Mouse (Mus musculus): ENCODE results near the gene Gm10273. TPM values are rescaled to one million over a fixed set of nuclear protein-coding genes. Genes with fewer than 3 reads are reported as not detected.

Gm10273 gene
- polyA plus RNA-seq, 1 experiment from 2014 or later, result 3.5 TPM

DNA sequence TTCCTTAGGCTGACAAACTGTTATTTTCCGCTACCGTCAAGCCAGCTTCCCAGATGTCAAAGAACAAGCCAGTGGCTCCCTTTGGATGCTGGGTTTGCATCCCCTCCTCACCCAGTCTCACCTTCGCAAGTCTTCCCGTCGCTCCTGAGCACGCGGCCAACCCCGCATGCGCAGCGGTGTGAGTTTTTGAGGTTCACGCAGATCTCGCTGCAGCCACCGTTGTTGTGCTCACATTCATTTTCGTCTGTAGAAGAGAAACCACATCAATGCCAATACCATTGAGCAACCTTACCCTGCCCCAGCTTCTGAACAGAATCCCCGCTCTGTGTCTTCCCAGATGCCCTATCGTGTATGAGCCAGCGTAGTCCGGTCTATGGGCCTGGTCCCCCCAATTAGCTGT, 40.3 kb downstream of the Gm10273 start:
- 92% methylated on average over 18 of the region's 18 CpGs for WGBS
- Histone ChIP-seq H3K9me3 (ENCODE audit: control insufficient read depth, low read depth, low read length) (no peaks in the 10 kb centered on the region), H3K4me3 (ENCODE audit: low read depth, low read length) (no peak overlapping the region), H3K4me2 (replicated peaks; ENCODE audit: low read depth, low read length) (no peak overlapping the region), H3K27ac (ENCODE audit: low read length) (no peak overlapping the region), H3K4me1 (ENCODE audit: control insufficient read depth, insufficient read depth, low read length) (no peaks in the 10 kb centered on the region; the same call in 1 of the 2 replicates), H3K27me3 (ENCODE audit: control insufficient read depth, insufficient read depth, low read length) (no peaks in the 10 kb centered on the region), H3K9ac (replicated peaks; ENCODE audit: low read depth, low read length) (no peak overlapping the region), H3K36me3 (ENCODE audit: control insufficient read depth, insufficient read depth, low read length) (no peaks in the 10 kb centered on the region)
- ATAC-seq (ENCODE audit: insufficient number of reproducible peaks, insufficient read depth, low FRiP score, low read depth), result no peak

DNA sequence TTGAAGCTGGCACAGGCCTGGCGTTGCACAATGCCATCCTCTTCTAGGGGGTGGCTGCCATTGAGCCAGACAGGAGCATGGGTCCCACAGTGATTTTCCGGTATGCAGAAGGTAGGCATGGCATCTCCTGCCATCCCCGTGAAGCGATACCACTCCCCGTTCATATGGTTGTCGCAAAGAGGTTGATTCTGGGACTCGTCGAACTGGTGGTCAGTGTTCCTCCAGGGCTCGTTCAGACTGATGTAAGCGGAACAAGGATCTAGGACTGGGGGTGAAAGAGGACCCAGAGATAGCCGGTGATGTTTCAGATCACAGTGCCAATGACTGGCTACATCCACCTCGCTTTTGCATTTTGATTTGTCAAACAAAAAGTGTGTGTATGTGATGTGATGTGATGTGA, 43.2 kb downstream of the Gm10273 start:
- no peak overlapping the region for H3K4me3 ChIP-seq (ENCODE audit: low read depth, low read length)
- no peak overlapping the region for H3K9ac ChIP-seq (replicated peaks; ENCODE audit: low read depth, low read length)
- no peaks in the 10 kb centered on the region for H3K36me3 ChIP-seq (ENCODE audit: control insufficient read depth, insufficient read depth, low read length)
- H3K9me3 ChIP-seq (ENCODE audit: control insufficient read depth, low read depth, low read length), result no peaks in the 10 kb centered on the region
- no peak overlapping the region for H3K4me2 ChIP-seq (replicated peaks; ENCODE audit: low read depth, low read length)
- no peak for ATAC-seq (ENCODE audit: insufficient number of reproducible peaks, insufficient read depth, low FRiP score, low read depth)
- peaks cover 7% of the 10 kb centered on the region for H3K4me1 ChIP-seq (ENCODE audit: control insufficient read depth, insufficient read depth, low read length)
- H3K27ac ChIP-seq (ENCODE audit: low read length), result no peak overlapping the region
- no peaks in the 10 kb centered on the region for H3K27me3 ChIP-seq (ENCODE audit: control insufficient read depth, insufficient read depth, low read length)
- WGBS, result 92% methylated on average over 12 of the region's 12 CpGs

DNA sequence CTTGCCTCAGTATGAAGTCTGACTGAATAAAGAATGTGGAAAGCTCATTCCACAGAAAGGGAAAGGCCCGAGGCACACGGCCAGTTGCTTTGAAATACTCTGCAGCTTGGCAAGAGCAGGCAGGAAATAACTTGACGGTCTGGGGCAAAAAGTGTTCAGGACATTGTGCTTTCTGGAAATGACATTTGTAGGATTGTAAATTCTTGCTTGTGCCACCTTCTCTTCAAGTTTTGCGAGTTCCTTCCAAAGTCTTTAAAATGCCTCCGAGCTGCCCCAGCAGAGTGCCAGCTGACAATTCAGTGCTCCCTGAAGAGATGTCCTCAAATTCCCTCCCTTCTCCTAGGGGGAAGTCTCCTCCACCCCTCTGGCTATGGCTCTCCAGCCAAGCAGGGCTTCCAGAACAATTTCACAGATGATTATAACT, 44.1 kb downstream of the Gm10273 start:
- H3K9ac ChIP-seq (replicated peaks; ENCODE audit: low read depth, low read length), result no peak overlapping the region
- no peak overlapping the region for H3K4me3 ChIP-seq (ENCODE audit: low read depth, low read length)
- peaks cover 7% of the 10 kb centered on the region for H3K4me1 ChIP-seq (ENCODE audit: control insufficient read depth, insufficient read depth, low read length)
- 32% methylated on average over 5 of the region's 5 CpGs for WGBS
- no peaks in the 10 kb centered on the region for H3K9me3 ChIP-seq (ENCODE audit: control insufficient read depth, low read depth, low read length)
- H3K27ac ChIP-seq (ENCODE audit: low read length), result no peak overlapping the region
- no peak overlapping the region for H3K4me2 ChIP-seq (replicated peaks; ENCODE audit: low read depth, low read length)
- ATAC-seq (ENCODE audit: insufficient number of reproducible peaks, insufficient read depth, low FRiP score, low read depth), result no peak
- no peaks in the 10 kb centered on the region for H3K36me3 ChIP-seq (ENCODE audit: control insufficient read depth, insufficient read depth, low read length)
- H3K27me3 ChIP-seq (ENCODE audit: control insufficient read depth, insufficient read depth, low read length), result no peaks in the 10 kb centered on the region

DNA sequence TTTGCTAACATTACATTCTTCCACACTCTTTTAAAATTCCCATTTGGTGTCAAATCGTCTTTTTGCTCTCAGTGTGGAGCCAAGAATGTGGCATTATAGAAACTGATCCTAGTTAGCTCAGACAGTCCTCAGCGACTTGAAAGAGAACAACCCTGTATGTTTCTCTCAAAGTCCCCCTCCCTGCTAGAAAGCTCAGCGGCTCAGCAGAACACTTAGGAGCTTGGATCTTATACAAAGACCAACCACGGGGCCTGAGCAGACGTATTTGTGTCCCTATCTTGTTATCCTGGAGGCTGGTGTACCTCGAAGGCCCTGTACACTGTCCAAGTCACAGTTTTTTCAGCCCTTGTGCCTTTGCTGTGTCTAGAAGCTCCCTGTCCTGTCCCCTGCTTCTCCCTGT, 44.7 kb downstream of the Gm10273 start:
- 62% methylated on average over 6 of the region's 6 CpGs for WGBS
- Histone ChIP-seq H3K9ac (replicated peaks; ENCODE audit: low read depth, low read length) (no peak overlapping the region), H3K4me1 (ENCODE audit: control insufficient read depth, insufficient read depth, low read length) (peaks cover 7% of the 10 kb centered on the region), H3K4me3 (ENCODE audit: low read depth, low read length) (no peak overlapping the region), H3K9me3 (ENCODE audit: control insufficient read depth, low read depth, low read length) (no peaks in the 10 kb centered on the region), H3K4me2 (replicated peaks; ENCODE audit: low read depth, low read length) (no peak overlapping the region), H3K36me3 (ENCODE audit: control insufficient read depth, insufficient read depth, low read length) (no peaks in the 10 kb centered on the region), H3K27me3 (ENCODE audit: control insufficient read depth, insufficient read depth, low read length) (no peaks in the 10 kb centered on the region), H3K27ac (ENCODE audit: low read length) (no peak overlapping the region)
- no peak for ATAC-seq (ENCODE audit: insufficient number of reproducible peaks, insufficient read depth, low FRiP score, low read depth)

DNA sequence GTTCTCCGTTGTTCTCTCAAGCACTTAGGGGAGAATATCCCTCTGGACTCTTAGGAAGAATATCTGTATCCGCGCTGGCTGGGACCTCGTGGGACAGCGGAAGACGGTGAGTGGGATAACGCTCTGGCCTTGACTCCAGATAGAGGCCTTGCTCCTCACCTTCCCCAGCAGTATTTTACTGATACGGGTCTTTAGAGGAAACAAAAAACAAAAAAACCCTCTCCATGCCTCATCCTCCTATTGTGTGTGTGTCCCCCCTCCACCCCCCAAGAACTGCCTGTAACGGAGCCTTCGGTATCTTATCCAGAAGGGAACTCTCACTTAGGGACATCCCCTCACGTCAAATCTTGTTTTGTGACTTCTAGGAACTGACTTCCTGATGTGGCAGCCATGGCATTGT, 46.3 kb downstream of the Gm10273 start, which contains the start of gene Oit3:
Gene Oit3, minus strand, starts transcription at position 44 of the 400 bp plus-strand sequence.
- H3K4me3 ChIP-seq (ENCODE audit: low read depth, low read length), result no peak within 1 kb of the TSS
- no peak for ATAC-seq (ENCODE audit: insufficient number of reproducible peaks, insufficient read depth, low FRiP score, low read depth)
- H3K36me3 ChIP-seq (ENCODE audit: control insufficient read depth, insufficient read depth, low read length), result no peaks in the 10 kb centered on the region
- 75% methylated on average over 11 of the region's 11 CpGs for WGBS
- no peak within 1 kb of the TSS for H3K27ac ChIP-seq (ENCODE audit: low read length)
- H3K4me1 ChIP-seq (ENCODE audit: control insufficient read depth, insufficient read depth, low read length), result peaks cover 7% of the 10 kb centered on the region
- no peak within 1 kb of the TSS for H3K4me2 ChIP-seq (replicated peaks; ENCODE audit: low read depth, low read length)
- no peaks in the 10 kb centered on the region for H3K9me3 ChIP-seq (ENCODE audit: control insufficient read depth, low read depth, low read length)
- H3K9ac ChIP-seq (replicated peaks; ENCODE audit: low read depth, low read length), result no peak within 1 kb of the TSS
- H3K27me3 ChIP-seq (ENCODE audit: control insufficient read depth, insufficient read depth, low read length), result no peaks in the 10 kb centered on the region

DNA sequence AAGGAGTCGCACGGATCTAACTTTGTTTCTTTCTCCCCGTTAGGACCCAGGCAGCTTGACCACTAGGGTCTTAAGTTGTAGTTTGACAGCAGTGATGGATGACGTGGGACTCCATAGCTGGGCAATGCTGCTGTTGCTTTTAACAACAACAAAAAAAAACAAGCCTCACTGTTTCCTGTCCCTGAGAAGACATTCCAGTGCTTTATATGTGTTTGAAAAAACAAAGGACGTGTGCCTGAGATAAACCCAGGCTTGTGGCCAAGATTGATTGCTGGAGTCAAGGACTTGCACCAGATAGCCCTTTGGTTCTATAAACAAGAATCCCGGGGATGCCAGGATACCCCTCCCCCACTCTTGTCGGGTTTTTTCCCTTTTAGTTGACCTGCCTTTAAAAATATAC, 47.8 kb downstream of the Gm10273 start:
- Histone ChIP-seq H3K4me2 (replicated peaks; ENCODE audit: low read depth, low read length) (no peak overlapping the region), H3K27me3 (ENCODE audit: control insufficient read depth, insufficient read depth, low read length) (no peaks in the 10 kb centered on the region), H3K4me1 (ENCODE audit: control insufficient read depth, insufficient read depth, low read length) (peaks cover 7% of the 10 kb centered on the region), H3K27ac (ENCODE audit: low read length) (no peak overlapping the region), H3K4me3 (ENCODE audit: low read depth, low read length) (no peak overlapping the region), H3K9me3 (ENCODE audit: control insufficient read depth, low read depth, low read length) (no peaks in the 10 kb centered on the region), H3K9ac (replicated peaks; ENCODE audit: low read depth, low read length) (no peak overlapping the region), H3K36me3 (ENCODE audit: control insufficient read depth, insufficient read depth, low read length) (no peaks in the 10 kb centered on the region)
- WGBS, result 6% methylated on average over 7 of the region's 7 CpGs
- ATAC-seq (ENCODE audit: insufficient number of reproducible peaks, insufficient read depth, low FRiP score, low read depth), result no peak

DNA sequence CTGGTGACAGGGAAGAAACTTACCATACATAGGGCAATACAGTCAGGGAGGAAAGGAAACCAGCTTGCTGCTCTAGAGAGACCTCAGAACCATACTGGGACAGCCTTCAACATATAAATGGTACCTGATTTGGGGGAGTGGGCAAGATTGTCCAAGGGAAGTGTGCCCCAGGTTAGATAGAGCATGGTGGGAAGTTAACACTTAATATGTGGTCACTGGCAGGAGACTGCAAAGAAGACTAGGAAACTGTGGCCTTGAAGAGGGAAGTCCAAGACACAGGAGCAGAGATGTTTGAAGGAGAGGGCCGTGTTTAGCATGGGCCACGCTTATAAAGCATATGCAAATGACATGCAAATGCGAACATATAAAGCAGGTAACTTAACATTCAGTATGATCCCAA, 48.7 kb downstream of the Gm10273 start:
- H3K27ac ChIP-seq (ENCODE audit: low read length), result no peak overlapping the region
- WGBS, result 83% methylated on average over 3 of the region's 3 CpGs
- peaks cover 7% of the 10 kb centered on the region for H3K4me1 ChIP-seq (ENCODE audit: control insufficient read depth, insufficient read depth, low read length)
- no peaks in the 10 kb centered on the region for H3K27me3 ChIP-seq (ENCODE audit: control insufficient read depth, insufficient read depth, low read length)
- H3K9me3 ChIP-seq (ENCODE audit: control insufficient read depth, low read depth, low read length), result no peaks in the 10 kb centered on the region
- no peak overlapping the region for H3K9ac ChIP-seq (replicated peaks; ENCODE audit: low read depth, low read length)
- no peak for ATAC-seq (ENCODE audit: insufficient number of reproducible peaks, insufficient read depth, low FRiP score, low read depth)
- no peak overlapping the region for H3K4me3 ChIP-seq (ENCODE audit: low read depth, low read length)
- H3K4me2 ChIP-seq (replicated peaks; ENCODE audit: low read depth, low read length), result no peak overlapping the region
- no peaks in the 10 kb centered on the region for H3K36me3 ChIP-seq (ENCODE audit: control insufficient read depth, insufficient read depth, low read length)

DNA sequence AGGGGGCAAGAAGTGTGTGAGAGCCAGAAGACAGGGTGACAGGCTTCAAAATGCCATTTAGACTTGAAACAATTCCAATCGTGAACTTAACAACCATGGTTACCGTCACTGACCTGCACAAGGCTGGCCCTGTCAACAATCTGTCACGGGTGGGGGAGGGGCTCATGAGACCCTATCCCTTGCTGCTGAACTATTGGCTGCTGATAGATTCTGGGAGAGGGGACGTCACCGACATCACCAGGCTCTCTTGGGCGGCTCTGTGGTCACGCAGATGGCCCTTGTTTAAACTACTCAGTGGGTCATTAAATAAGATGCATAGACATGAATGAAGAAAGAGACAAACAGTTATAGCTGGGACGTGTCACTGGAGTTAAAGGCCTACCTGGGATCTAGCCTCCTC, 49.2 kb downstream of the Gm10273 start:
- Histone ChIP-seq H3K4me2 (replicated peaks; ENCODE audit: low read depth, low read length) (no peak overlapping the region), H3K4me1 (ENCODE audit: control insufficient read depth, insufficient read depth, low read length) (peaks cover 7% of the 10 kb centered on the region), H3K36me3 (ENCODE audit: control insufficient read depth, insufficient read depth, low read length) (no peaks in the 10 kb centered on the region), H3K27me3 (ENCODE audit: control insufficient read depth, insufficient read depth, low read length) (no peaks in the 10 kb centered on the region), H3K9ac (replicated peaks; ENCODE audit: low read depth, low read length) (no peak overlapping the region), H3K4me3 (ENCODE audit: low read depth, low read length) (no peak overlapping the region), H3K9me3 (ENCODE audit: control insufficient read depth, low read depth, low read length) (no peaks in the 10 kb centered on the region), H3K27ac (ENCODE audit: low read length) (no peak overlapping the region)
- no peak for ATAC-seq (ENCODE audit: insufficient number of reproducible peaks, insufficient read depth, low FRiP score, low read depth)
- 39% methylated on average over 8 of the region's 8 CpGs for WGBS

Data from stomach, embryonic 14.5 days (tissue).